Mouse (Mus musculus): ENCODE measurements around the gene Kcnj4.

DNA sequence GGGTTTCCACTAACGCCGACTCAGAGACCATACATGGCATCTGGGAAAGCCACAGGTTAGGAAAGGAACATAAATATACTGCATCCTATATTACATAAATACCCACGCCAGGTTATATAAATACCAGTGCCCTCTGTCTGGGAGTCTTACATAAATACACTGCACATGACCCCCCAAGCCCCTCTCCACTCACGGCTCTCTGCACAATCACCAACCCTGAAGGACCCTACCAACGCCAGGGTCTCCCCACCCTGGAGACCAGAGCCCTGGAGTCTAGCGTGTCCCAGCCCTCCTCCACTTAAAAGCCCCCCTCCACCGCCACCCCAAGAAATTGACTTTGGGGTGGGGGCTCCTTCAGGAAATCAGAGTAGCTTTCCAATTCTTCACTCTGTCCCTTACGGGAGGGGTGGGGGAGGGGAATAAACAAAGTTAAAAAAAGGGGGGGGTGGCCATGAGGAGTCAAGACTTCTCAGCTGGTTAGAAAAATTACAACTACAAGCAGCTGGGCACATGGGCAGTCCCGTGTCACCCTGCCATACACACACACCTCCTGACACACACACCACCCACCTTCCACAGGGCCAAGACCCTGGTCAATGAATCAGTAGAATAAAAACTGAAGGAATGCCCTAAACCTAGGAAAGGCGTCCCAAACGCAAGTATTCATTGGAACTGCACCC lies 64.2 kb downstream of the Kcnj4 start:
- TF ChIP-seq POLR2A (IDR thresholded peaks at IDR 0.05; ENCODE audit: borderline replicate concordance, extremely low read depth, insufficient read depth, insufficient read length, poor library complexity, severe bottlenecking) (no peak), CTCF (IDR thresholded peaks at IDR 0.05; ENCODE audit: borderline replicate concordance, extremely low read depth, insufficient read depth, insufficient read length) (no peak)
